In the genomic region with DNA sequence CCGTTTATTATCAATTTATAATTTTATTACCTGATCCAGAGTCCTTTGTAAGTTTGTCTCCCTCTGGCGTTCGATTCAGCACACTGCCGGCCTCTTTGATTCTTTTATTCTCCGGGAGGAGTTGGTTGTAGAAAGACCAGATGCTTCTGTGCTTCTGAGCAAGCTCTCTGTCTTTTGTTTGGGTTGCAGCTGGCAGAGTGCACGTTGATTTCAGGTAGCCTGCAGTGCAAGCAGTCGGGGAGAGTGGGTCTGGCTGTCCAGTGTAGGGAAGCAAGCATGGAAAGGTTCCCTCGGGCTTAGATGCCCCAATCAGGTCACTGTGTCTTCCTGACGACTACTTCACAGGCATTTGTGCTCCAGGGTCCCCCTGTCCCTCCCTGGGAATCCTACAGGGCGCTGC, we compare ENCODE assay signal across 9 mouse cellular contexts. TPM values are rescaled to one million over a fixed set of nuclear protein-coding genes. Genes with fewer than 3 reads are reported as not detected.
DNase-seq lines count a peak whose midpoint lies in the region; ATAC-seq lines count a peak whose summit lies in the region.
"Had no signal": no experiment of that assay in that cellular context is flagged by ENCODE, and none has a peak within 500 bp of the region (broad histone marks: within the 10 kb centered on the region; RNA-seq: fewer than 3 reads in every experiment).

No protein-coding gene starts in this region.

- ATAC-seq in embryonic facial prominence, embryonic 11.5 days (replicated peaks; ENCODE audit: insufficient number of reproducible peaks, low FRiP score, low TSS enrichment, low read depth) = no peak
- peak; percentile 30; the same call in 1 of the 2 replicates for ATAC-seq in hindbrain, embryonic 16.5 days
- no peak for ATAC-seq in monocyte, adult 5-6 weeks (replicated peaks; ENCODE audit: insufficient number of reproducible peaks, low FRiP score, low TSS enrichment, poor library complexity, severe bottlenecking)

- 37% methylated on average over 10 of the region's 10 CpGs for WGBS in embryonic facial prominence, embryonic 11.5 days
- WGBS in embryonic facial prominence, embryonic 10.5 days = 37% methylated on average over 10 of the region's 10 CpGs
- WGBS in hindbrain, embryonic 16.5 days = 27% methylated on average over 10 of the region's 10 CpGs

- H3K27ac ChIP-seq in embryonic facial prominence, embryonic 11.5 days (replicated peaks; ENCODE audit: low read depth, low read length) = no peak overlapping the region
- no peak overlapping the region for H3K27ac ChIP-seq in embryonic facial prominence, embryonic 10.5 days (replicated peaks)
- H3K27ac ChIP-seq in hindbrain, embryonic 16.5 days (ENCODE audit: low read depth, low read length) = no peak overlapping the region

- no peak overlapping the region for H3K4me3 ChIP-seq in embryonic facial prominence, embryonic 11.5 days (ENCODE audit: low read depth, low read length)
- no peak overlapping the region for H3K4me3 ChIP-seq in embryonic facial prominence, embryonic 10.5 days
- no peak overlapping the region for H3K4me3 ChIP-seq in hindbrain, embryonic 16.5 days (ENCODE audit: low read length)
- H3K4me3 ChIP-seq: erythroblast, embryonic 14.5 days had no signal

- H3K4me2 ChIP-seq in embryonic facial prominence, embryonic 11.5 days (ENCODE audit: low read depth, low read length) = no peak overlapping the region
- H3K4me2 ChIP-seq in hindbrain, embryonic 16.5 days (ENCODE audit: low read length) = no peak overlapping the region

- H3K9ac ChIP-seq in embryonic facial prominence, embryonic 11.5 days (replicated peaks; ENCODE audit: low read length) = no peak overlapping the region
- H3K9ac ChIP-seq in hindbrain, embryonic 16.5 days (ENCODE audit: low read depth, low read length) = no peak overlapping the region

- H3K4me1 ChIP-seq in embryonic facial prominence, embryonic 11.5 days (ENCODE audit: control insufficient read depth, insufficient read depth, low read length) = no peaks in the 10 kb centered on the region
- no peaks in the 10 kb centered on the region for H3K4me1 ChIP-seq in embryonic facial prominence, embryonic 10.5 days
- no peaks in the 10 kb centered on the region; the same call in 1 of the 2 replicates for H3K4me1 ChIP-seq in hindbrain, embryonic 16.5 days (ENCODE audit: control insufficient read depth, insufficient read depth, low read depth, low read length)

- no peaks in the 10 kb centered on the region for H3K36me3 ChIP-seq in embryonic facial prominence, embryonic 11.5 days (replicated peaks; ENCODE audit: control insufficient read depth, insufficient read depth, low read depth, low read length)
- peaks cover 10% of the 10 kb centered on the region for H3K36me3 ChIP-seq in embryonic facial prominence, embryonic 10.5 days (replicated peaks)
- H3K36me3 ChIP-seq in hindbrain, embryonic 16.5 days (ENCODE audit: control insufficient read depth, insufficient read depth, low read length) = no peaks in the 10 kb centered on the region

- H3K9me3 ChIP-seq in embryonic facial prominence, embryonic 11.5 days (replicated peaks; ENCODE audit: control insufficient read depth, low read length) = no peaks in the 10 kb centered on the region
- H3K9me3 ChIP-seq in embryonic facial prominence, embryonic 10.5 days = no peaks in the 10 kb centered on the region
- H3K9me3 ChIP-seq in hindbrain, embryonic 16.5 days (ENCODE audit: control insufficient read depth, low read length) = no peaks in the 10 kb centered on the region

- DNase-seq in embryonic facial prominence, embryonic 11.5 days (ENCODE audit: low spot score) = peak; percentile 63
- DNase-seq in embryonic facial prominence, embryonic 10.5 days (ENCODE audit: low spot score) = no peak
- peak; percentile 59 to 67 for DNase-seq in right cerebral cortex, adult 2 months (ENCODE audit: low spot score in 2 of 2)
- DNase-seq in right cerebral cortex, postnatal 36 days (ENCODE audit: low spot score in 2 of 2) = no peak
- peak; percentile 9 for DNase-seq in naive thymus-derived CD4-positive, alpha-beta T cell, adult 2 months (ENCODE audit: low read depth)
- no peak for DNase-seq in gastrocnemius, postnatal 10 days

- H3K27me3 ChIP-seq in embryonic facial prominence, embryonic 11.5 days (ENCODE audit: control insufficient read depth, insufficient read depth, low read length) = no peaks in the 10 kb centered on the region
- H3K27me3 ChIP-seq in embryonic facial prominence, embryonic 10.5 days (replicated peaks; ENCODE audit: low read depth, poor library complexity, severe bottlenecking) = no peaks in the 10 kb centered on the region
- no peaks in the 10 kb centered on the region for H3K27me3 ChIP-seq in hindbrain, embryonic 16.5 days (replicated peaks; ENCODE audit: control insufficient read depth, insufficient read depth, low read length)

RNA-seq across cellular contexts. Expression of gene Adck1, which starts 16.5 kb away (rescaled TPM):
- polyA plus RNA-seq in embryonic facial prominence, embryonic 11.5 days (2014; fragmentation: Nextera tagmentation; extraction: Ambion mirVana) = 12.5 and 13.5 TPM in 2 replicates
- 21.8 and 23.7 TPM in 2 replicates for polyA plus RNA-seq in embryonic facial prominence, embryonic 10.5 days (2016; fragmentation: Nextera tagmentation; extraction: Ambion mirVana)
- polyA plus RNA-seq in hindbrain, embryonic 16.5 days (2015; fragmentation: Nextera tagmentation; extraction: Ambion mirVana) = 43.7 and 44.5 TPM in 2 replicates
- 10 to 100 TPM; 10.4 to 10.8 TPM for total RNA-seq in gastrocnemius, postnatal 10 days (2021)
- 8.2 to 13.2 TPM (median 8.7 TPM) in 3 replicates for total RNA-seq in monocyte, adult 5-6 weeks (2017)

RNA-seq across cellular contexts. Expression of gene Gm5039, which starts 53.0 kb away (rescaled TPM):
- not detected in 2 replicates for polyA plus RNA-seq in embryonic facial prominence, embryonic 11.5 days (2014; fragmentation: Nextera tagmentation; extraction: Ambion mirVana)
- not detected in 2 replicates for polyA plus RNA-seq in embryonic facial prominence, embryonic 10.5 days (2016; fragmentation: Nextera tagmentation; extraction: Ambion mirVana)
- polyA plus RNA-seq in hindbrain, embryonic 16.5 days (2015; fragmentation: Nextera tagmentation; extraction: Ambion mirVana) = not detected in 2 replicates
- not detected for total RNA-seq in gastrocnemius, postnatal 10 days (2021)
- total RNA-seq in monocyte, adult 5-6 weeks (2017) = not detected in 3 replicates
- polyA plus RNA-seq: erythroblast, embryonic 14.5 days had no signal

Comparison
In these comparisons a context has a peak if more than half of its experiments do, and no peak if none do; other contexts are left out.
1. DNase-seq: peak in embryonic facial prominence, embryonic 11.5 days (single experiment), right cerebral cortex, adult 2 months (2 of 2) and naive thymus-derived CD4-positive, alpha-beta T cell, adult 2 months (single experiment); none in embryonic facial prominence, embryonic 10.5 days (single experiment), right cerebral cortex, postnatal 36 days (0 of 2) and gastrocnemius, postnatal 10 days (single experiment).